Mouse (Mus musculus) liver, postnatal 0 days (tissue): ENCODE measurements around the gene Phospho1.

Experiments
- CTCF ChIP-seq: sonication (generic); IDR thresholded peaks from 2 replicates; pipeline ENCODE4 v1.5.1; 2016; ENCODE audit warnings: antibody characterized with exemption, low read depth
- EP300 ChIP-seq: IDR thresholded peaks from 2 replicates; pipeline ENCODE4 v1.6.1; 2016; ENCODE audit warnings: antibody characterized with exemption, low read depth, mild to moderate bottlenecking

GRCm38 (mm10) chr11:95828181-95828964 is 4.1 kb downstream of the Phospho1 start:
- TF ChIP-seq CTCF (no peak), EP300 (no peak)
